In genomic region chr14:61743855-61744408, GRCm38 (mm10) we compare ENCODE assay signal across 9 mouse cellular contexts.
DNase-seq lines count a peak whose midpoint lies in the region; ATAC-seq lines count a peak whose summit lies in the region.
"Had no signal": no experiment of that assay in that cellular context is flagged by ENCODE, and none has a peak within 500 bp of the region (broad histone marks: within the 10 kb centered on the region; RNA-seq: fewer than 3 reads in every experiment).

No protein-coding gene starts in this region.

- ATAC-seq in heart, embryonic 12.5 days (ENCODE audit: insufficient number of reproducible peaks, low FRiP score) = no peak
- ATAC-seq in megakaryocyte-erythroid progenitor cell, adult 5-6 weeks (replicated peaks; ENCODE audit: low FRiP score, low TSS enrichment, poor library complexity, severe bottlenecking) = peak; percentile 44; the same call in 1 of the 2 replicates

- 0 out of 2 replicates have a peak, but pooled peaks cover 3% of the 10 kb centered on the region for H3K9me3 ChIP-seq in heart, embryonic 12.5 days (replicated peaks)
- H3K9me3 ChIP-seq in heart, embryonic 10.5 days = no peaks in the 10 kb centered on the region

- no peak for DNase-seq in heart, embryonic 10.5 days (ENCODE audit: low spot score)
- peak; percentile 38 for DNase-seq in ES-CJ7 (ENCODE audit: low read depth, low spot score)
- peak; percentile 47 for DNase-seq in c-Kit-negative CD71-positive TER-119-positive erythroid progenitor cells, embryonic 14.5 days (ENCODE audit: low read depth, low spot score)
- no peak for DNase-seq in testis, postnatal 14 days (ENCODE audit: low spot score)
- DNase-seq in kidney, adult 8-10 months = no peak
- DNase-seq: cerebellum, adult 9-11 months; gastrocnemius, postnatal 14 days had no signal

- H3K4me1 ChIP-seq in heart, embryonic 12.5 days (replicated peaks) = peaks cover 8% of the 10 kb centered on the region
- peaks cover 6% of the 10 kb centered on the region for H3K4me1 ChIP-seq in heart, embryonic 10.5 days

- 4% methylated on average over 4 of the region's 4 CpGs for WGBS in heart, embryonic 12.5 days
- WGBS in heart, embryonic 10.5 days = 15% methylated on average over 4 of the region's 4 CpGs

- H3K4me2 ChIP-seq in heart, embryonic 12.5 days = peak overlapping the region; percentile 23; the same call in 1 of the 2 replicates

- no peak overlapping the region for H3K9ac ChIP-seq in heart, embryonic 12.5 days

- H3K27me3 ChIP-seq in heart, embryonic 12.5 days (replicated peaks) = no peaks in the 10 kb centered on the region
- peaks cover 8% of the 10 kb centered on the region for H3K27me3 ChIP-seq in heart, embryonic 10.5 days (ENCODE audit: insufficient read depth, poor library complexity, severe bottlenecking)

- no peaks in the 10 kb centered on the region for H3K36me3 ChIP-seq in heart, embryonic 12.5 days
- no peaks in the 10 kb centered on the region for H3K36me3 ChIP-seq in heart, embryonic 10.5 days

- no peak overlapping the region for H3K27ac ChIP-seq in heart, embryonic 12.5 days (ENCODE audit: poor library complexity, severe bottlenecking)
- no peak overlapping the region for H3K27ac ChIP-seq in heart, embryonic 10.5 days

- H3K4me3 ChIP-seq in heart, embryonic 12.5 days = no peak overlapping the region
- no peak overlapping the region for H3K4me3 ChIP-seq in heart, embryonic 10.5 days

Comparison
In these comparisons a context has a peak if more than half of its experiments do, and no peak if none do; other contexts are left out.
1. DNase-seq: peak in ES-CJ7 (single experiment) and c-Kit-negative CD71-positive TER-119-positive erythroid progenitor cells, embryonic 14.5 days (single experiment); none in heart, embryonic 10.5 days (single experiment), testis, postnatal 14 days (single experiment) and kidney, adult 8-10 months (0 of 2).